Mouse (Mus musculus) kidney, adult 2 months (tissue): ENCODE data around the gene Zfp239. TPM values are rescaled to one million over a fixed set of nuclear protein-coding genes. Genes with fewer than 3 reads are reported as not detected.
"Not testable (repeated sequence)": the region's sequence is repeated elsewhere in the genome, so short reads cannot be mapped to it uniquely, and the experiment has no call there.

ENCODE experiments used
- DNase-seq: peaks from one replicate; pipeline ENCODE4 v3.0.0; 2021
- H3K27ac ChIP-seq: fragments of 200-500 bp; 2 replicates; pipeline ENCODE4 v1.5.1; 2012; ENCODE audit warnings: low read depth, low read length, control low read depth, inconsistent platforms; ENCODE audit not compliant: insufficient read depth
- H3K27me3 ChIP-seq: fragments of 200-500 bp; replicated peaks from 2 replicates; pipeline ENCODE4 v1.6.1; 2012; ENCODE audit warnings: mild to moderate bottlenecking, moderate library complexity, low read length, inconsistent platforms; ENCODE audit not compliant: control insufficient read depth, insufficient read depth
- H3K36me3 ChIP-seq: fragments of 200-500 bp; 2 replicates; pipeline ENCODE4 v1.6.1; 2012; ENCODE audit warnings: mild to moderate bottlenecking, moderate library complexity, low read length, inconsistent platforms; ENCODE audit not compliant: control insufficient read depth, insufficient read depth
- H3K4me1 ChIP-seq: fragments of 200-500 bp; 2 replicates; pipeline ENCODE4 v1.6.1; 2011; ENCODE audit warnings: low read length; ENCODE audit not compliant: control insufficient read depth, insufficient read depth
- H3K4me3 ChIP-seq: fragments of 200-500 bp; 2 replicates; pipeline ENCODE4 v1.5.1; 2011; ENCODE audit warnings: mild to moderate bottlenecking, low read depth, low read length, control low read depth; ENCODE audit not compliant: insufficient read depth
- CTCF ChIP-seq: fragments of 200-500 bp; conservative IDR thresholded peaks from 2 replicates; pipeline ENCODE4 v1.5.1; 2011; ENCODE audit warnings: low read depth, mild to moderate bottlenecking, control low read depth, low read length, moderate library complexity, mixed read lengths; ENCODE audit not compliant: insufficient read depth, insufficient read length
- POLR2A ChIP-seq: fragments of 200-500 bp; IDR thresholded peaks from one replicate; pipeline ENCODE4 v1.6.1; 2011; ENCODE audit warnings: low read depth, low read length, control low read depth
- WGBS: fragments of 180-500 bp; shearing (Covaris S2); methylation state at CpG from one replicate; pipeline ENCODE4 v1.1.7; 2018; 5-methylcytosine and 5-hydroxymethylcytosine counted together
- polyA plus RNA-seq: library from polyadenylated mRNA; depleted of rRNA; stranded (reverse); fragments of >200 nt; gene quantifications from 2 replicates; pipeline ENCODE4 v1.2.3, GENCODE M21; 2012

Zfp239 gene
- polyA plus RNA-seq, 1 experiment, result 1.5 TPM

- Histone ChIP-seq H3K4me1 (peaks cover 6% of the 10 kb centered on the region; the same call in 1 of the 2 replicates), H3K27me3 (no peaks in the 10 kb centered on the region), H3K36me3 (peaks cover 5% of the 10 kb centered on the region), H3K4me3 (peak overlapping the region; percentile 99), H3K27ac (peak overlapping the region; percentile 97)
- no peak for DNase-seq
- 5% methylated on average over 12 of the region's 12 CpGs for WGBS
- no peak for TF ChIP-seq POLR2A
- TF ChIP-seq CTCF, result no peak
Measured at GRCm38 (mm10) chr6:117841511-117841955, 20.4 kb upstream of the Zfp239 start.

GRCm38 (mm10) chr6:117844597-117844996 lies 17.3 kb upstream of the Zfp239 start:
- Histone ChIP-seq H3K27me3 (no peaks in the 10 kb centered on the region), H3K36me3 (peaks cover 5% of the 10 kb centered on the region), H3K4me3 (no peak overlapping the region), H3K4me1 (peaks cover 6% of the 10 kb centered on the region; the same call in 1 of the 2 replicates), H3K27ac (no peak overlapping the region)
- WGBS, result 92% methylated on average over 9 of the region's 9 CpGs
- DNase-seq, result no peak
- TF ChIP-seq CTCF (no peak), POLR2A (no peak)

GRCm38 (mm10) chr6:117846671-117847070 lies 15.2 kb upstream of the Zfp239 start:
- DNase-seq, H3K4me3 ChIP-seq, H3K36me3 ChIP-seq, H3K27ac ChIP-seq, H3K4me1 ChIP-seq, H3K27me3 ChIP-seq: not testable (repeated sequence)
- WGBS, result 90% methylated on average over 4 of the region's 4 CpGs

- no peaks in the 10 kb centered on the region for H3K27me3 ChIP-seq
- no peak overlapping the region for H3K27ac ChIP-seq
- TF ChIP-seq CTCF (no peak), POLR2A (no peak)
- no peak overlapping the region for H3K4me3 ChIP-seq
- no peaks in the 10 kb centered on the region for H3K4me1 ChIP-seq
- whole genome bisulfite sequencing, result 96% methylated on average over 2 of the region's 2 CpGs
- DNase-seq, result no peak
- peaks cover 5% of the 10 kb centered on the region for H3K36me3 ChIP-seq
Measured at GRCm38 (mm10) chr6:117847772-117848171, 14.1 kb upstream of the Zfp239 start.

GRCm38 (mm10) chr6:117848577-117848976 lies 13.3 kb upstream of the Zfp239 start:
- Histone ChIP-seq H3K4me1 (no peaks in the 10 kb centered on the region), H3K27me3 (no peaks in the 10 kb centered on the region), H3K27ac (no peak overlapping the region), H3K36me3 (peaks cover 5% of the 10 kb centered on the region), H3K4me3 (no peak overlapping the region)
- WGBS, result 86% methylated on average over 5 of the region's 5 CpGs
- no peak for DNase-seq
- TF ChIP-seq POLR2A (no peak), CTCF (no peak)

- Histone ChIP-seq H3K36me3 (no peaks in the 10 kb centered on the region; the same call in 1 of the 2 replicates), H3K4me3 (no peak overlapping the region), H3K4me1 (no peaks in the 10 kb centered on the region), H3K27ac (no peak overlapping the region), H3K27me3 (no peaks in the 10 kb centered on the region)
- no peak for TF ChIP-seq POLR2A
- 0 out of 2 replicates have a peak, but pooled peaks have one; percentile 7 for TF ChIP-seq CTCF
- DNase-seq, result peak; percentile 21
- WGBS, result 59% methylated on average over 2 of the region's 2 CpGs
Measured at GRCm38 (mm10) chr6:117851747-117852146, 10.2 kb upstream of the Zfp239 start.

GRCm38 (mm10) chr6:117857990-117858389 lies 3.9 kb upstream of the Zfp239 start:
- 75% methylated on average over 1 of the region's 1 CpGs for WGBS
- H3K27ac ChIP-seq, result no peak overlapping the region
- H3K4me3 ChIP-seq, result no peak overlapping the region
- H3K4me1 ChIP-seq, result no peaks in the 10 kb centered on the region
- H3K27me3 ChIP-seq, result no peaks in the 10 kb centered on the region
- TF ChIP-seq POLR2A, result no peak
- no peak for TF ChIP-seq CTCF
- peak; percentile 35 for DNase-seq
- no peaks in the 10 kb centered on the region for H3K36me3 ChIP-seq

GRCm38 (mm10) chr6:117862465-117862864 lies 565 bp downstream of the Zfp239 start:
- Histone ChIP-seq H3K4me1 (no peaks in the 10 kb centered on the region), H3K36me3 (no peaks in the 10 kb centered on the region), H3K27me3 (no peaks in the 10 kb centered on the region), H3K27ac (no peak overlapping the region), H3K4me3 (no peak overlapping the region)
- DNase-seq, result no peak
- WGBS, result 81% methylated on average over 8 of the region's 8 CpGs
- TF ChIP-seq POLR2A, result no peak
- no peak for TF ChIP-seq CTCF
